Mouse (Mus musculus) spleen, postnatal 14 days (tissue): ENCODE results near the gene Olfr331.
"Not testable (repeated sequence)": the region's sequence is repeated elsewhere in the genome, so short reads cannot be mapped to it uniquely, and the experiment has no call there.

Experiments used
- DNase-seq, 2 experiments: peaks; one replicate each; pipeline ENCODE4 v3.0.0; 2021 to 2022; ENCODE audit warnings: low spot score in 2 of 2

Olfr331 gene

DNA sequence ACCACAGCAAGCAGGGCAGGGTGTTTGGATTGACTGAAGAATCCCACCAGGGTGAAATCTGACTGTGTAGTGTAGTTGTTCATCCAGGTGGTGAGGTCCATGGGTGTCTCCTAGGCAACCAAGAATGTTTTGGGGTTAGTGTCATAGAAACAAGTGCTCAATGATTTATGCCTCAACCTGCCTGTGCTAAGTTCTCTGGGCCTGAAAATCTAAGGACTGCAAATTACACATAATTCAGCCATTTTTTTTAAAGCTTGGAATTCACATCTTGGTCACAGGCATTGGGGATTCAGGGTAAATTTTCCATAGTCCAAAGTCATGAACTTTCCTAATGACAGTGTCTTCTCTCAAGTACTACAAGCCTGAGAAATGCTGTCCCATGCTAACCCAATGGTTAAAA lies at the start of gene Olfr331:
Gene Olfr331, minus strand, starts transcription at position 101 of the 400 bp plus-strand sequence.
- not testable (repeated sequence) for DNase-seq

DNA sequence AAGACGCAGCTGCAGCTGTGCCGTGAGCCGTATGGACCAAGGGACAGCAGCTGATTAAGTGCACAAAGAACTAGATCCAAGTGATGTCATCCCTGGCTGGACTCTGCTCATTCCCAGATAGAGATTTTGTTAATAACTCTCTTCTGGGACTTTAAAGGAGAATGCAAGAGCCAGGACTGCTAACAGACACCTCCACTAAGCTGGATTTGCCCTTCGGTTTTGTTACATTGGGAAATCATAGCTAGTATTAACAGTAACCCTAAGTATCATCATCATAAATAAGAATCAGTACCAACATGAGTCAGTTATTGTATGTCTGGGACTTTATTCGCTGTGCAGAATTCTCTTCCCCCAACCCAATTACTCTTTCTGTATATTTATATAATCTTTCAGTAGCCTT lies 44.0 kb upstream of the Olfr331 start, which contains the start of gene Olfr329-ps:
Gene Olfr329-ps, minus strand, starts transcription at position 101 of the 400 bp plus-strand sequence.
- DNase-seq = no peak

DNA sequence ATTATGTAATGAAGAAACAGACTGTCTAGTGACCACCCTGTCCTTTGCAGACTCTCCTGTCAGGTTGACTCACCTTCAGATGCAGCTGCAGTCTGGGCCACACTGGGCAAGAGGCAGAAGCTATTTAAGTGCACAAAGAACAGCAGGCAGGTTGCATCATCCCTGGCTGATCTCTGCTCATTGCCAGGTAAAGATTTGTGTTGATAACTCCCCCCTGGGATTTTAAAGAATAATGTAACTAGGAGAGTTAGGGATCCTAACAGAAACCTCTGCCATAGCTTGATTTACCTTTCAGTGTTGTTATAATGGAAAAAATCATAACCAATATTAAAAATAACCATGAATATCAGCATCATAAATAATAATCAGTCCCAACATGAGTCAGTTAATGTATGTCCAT lies 32.4 kb upstream of the Olfr331 start, which contains the start of gene Olfr330:
Gene Olfr330, minus strand, starts transcription at position 101 of the 400 bp plus-strand sequence.
- DNase-seq = not testable (repeated sequence)

DNA sequence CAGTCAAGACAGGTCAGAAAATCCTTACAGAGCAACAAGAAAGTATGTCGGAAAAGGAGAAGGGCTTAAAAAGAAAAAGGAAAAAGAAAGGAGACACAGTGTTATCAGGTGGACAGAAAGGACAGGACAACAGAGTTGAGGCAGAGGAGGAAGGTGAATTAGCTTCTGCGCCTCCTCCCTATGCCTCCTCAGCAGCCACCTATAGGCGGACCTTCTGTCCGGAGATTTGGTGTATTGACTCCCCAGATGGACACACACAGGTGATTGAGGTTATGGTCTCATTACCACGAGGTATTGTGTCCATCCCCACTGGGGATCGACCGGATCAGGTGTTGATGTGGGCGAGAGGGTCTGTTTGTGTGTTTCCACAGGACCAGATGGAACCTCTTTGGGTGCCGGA lies 17.4 kb upstream of the Olfr331 start:
- peak; percentile 21 to 23 for DNase-seq

DNA sequence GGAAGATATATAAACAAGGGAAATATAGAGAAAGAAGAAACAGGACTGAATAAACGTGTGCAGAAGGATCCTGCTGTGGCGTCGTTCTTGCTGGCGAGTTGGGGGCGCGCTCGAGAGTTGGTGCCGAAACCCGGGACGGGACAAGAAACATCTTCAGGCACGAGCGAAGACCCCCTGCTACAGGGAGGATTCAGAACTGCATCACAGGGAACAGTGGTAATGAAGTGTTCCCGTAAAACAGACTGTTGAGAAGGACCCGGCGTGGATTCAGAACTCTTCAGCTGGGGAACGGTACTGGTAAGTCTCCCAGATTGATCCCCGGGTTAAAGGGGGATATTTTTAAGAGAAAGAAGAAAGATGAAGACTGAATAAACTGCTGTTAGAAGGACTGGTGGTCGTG lies 16.5 kb upstream of the Olfr331 start:
- peak; percentile 81 to 91 for DNase-seq

DNA sequence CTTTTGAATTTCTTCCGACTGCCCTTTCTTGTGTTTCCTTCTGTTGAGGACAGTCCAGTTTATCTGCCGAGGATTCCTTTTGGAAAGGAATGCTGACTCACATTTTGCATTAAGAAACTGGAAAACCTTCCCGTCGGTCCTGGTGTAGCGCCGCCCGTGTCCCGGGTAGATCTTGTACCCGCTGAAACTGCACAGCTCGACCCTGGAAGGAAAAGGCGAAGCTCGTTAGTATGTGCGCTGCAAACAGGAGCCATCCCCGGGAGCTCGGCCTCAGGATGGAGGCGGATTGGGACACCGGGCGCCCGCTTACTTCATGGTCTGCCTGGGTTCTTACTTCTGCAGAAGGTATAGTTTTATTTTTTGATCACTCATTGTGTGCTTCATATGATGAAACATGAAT lies 6.7 kb upstream of the Olfr331 start:
- DNase-seq = not testable (repeated sequence)

DNA sequence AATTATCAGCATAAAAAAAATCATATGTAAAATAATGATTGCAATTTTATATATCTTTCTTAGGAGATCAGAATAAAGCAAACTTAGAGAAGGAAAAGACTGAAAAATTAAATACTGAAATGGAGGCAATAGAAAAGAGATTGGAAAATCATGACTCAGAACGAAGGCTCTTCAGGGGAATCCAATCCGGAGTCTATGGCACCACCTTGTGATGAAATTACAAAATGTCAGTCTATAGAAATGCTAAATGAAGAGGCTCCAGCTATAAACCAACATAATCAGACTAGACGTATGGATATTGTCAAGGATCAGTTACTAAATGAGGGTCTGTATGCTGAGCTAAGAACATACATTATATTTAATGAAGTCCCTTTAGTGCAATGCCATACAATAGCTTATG lies 3.1 kb downstream of the Olfr331 start:
- DNase-seq = no peak

DNA sequence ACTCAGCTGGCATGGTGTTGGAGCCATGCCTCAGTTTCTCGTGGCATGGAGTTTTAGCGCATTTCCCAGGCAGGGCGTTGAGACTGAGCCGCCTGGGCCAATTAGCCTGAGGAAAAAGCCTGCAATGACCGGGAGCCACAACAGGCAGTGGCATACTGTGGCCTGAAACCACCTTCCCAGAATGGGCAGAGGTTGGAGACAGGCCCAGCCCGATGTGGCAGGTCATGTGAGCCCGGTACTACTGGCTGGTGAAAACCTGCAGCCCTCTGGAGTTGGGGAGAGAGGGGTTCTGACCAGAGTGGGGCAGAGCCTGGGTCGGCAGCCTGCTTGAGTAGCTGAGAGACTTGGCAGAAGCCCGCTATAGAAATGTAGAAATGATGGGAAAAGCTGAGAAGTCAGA lies 3.6 kb downstream of the Olfr331 start:
- DNase-seq = no peak

DNA sequence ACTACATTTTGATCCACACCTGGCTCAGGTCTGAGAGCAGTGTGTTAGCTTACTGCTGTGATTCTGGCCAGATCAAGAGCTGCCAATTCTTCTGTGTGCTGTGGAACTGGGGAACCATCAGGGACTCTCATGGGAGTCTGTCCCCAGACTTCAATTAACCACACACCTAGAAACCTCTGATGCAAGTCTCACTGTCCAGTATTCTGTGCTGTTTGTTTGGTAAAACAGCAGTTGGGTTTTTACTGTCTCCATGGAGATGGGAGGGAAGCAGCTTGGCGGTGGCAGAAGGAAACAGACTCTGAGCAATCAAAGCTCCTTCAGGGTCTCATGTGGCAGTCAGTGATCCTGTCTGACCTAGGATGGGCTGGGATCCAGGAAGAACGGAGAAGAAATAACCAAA lies 9.9 kb downstream of the Olfr331 start, which contains the start of gene Olfr332:
Gene Olfr332, minus strand, starts transcription at position 101 of the 400 bp plus-strand sequence.
- DNase-seq = no peak

DNA sequence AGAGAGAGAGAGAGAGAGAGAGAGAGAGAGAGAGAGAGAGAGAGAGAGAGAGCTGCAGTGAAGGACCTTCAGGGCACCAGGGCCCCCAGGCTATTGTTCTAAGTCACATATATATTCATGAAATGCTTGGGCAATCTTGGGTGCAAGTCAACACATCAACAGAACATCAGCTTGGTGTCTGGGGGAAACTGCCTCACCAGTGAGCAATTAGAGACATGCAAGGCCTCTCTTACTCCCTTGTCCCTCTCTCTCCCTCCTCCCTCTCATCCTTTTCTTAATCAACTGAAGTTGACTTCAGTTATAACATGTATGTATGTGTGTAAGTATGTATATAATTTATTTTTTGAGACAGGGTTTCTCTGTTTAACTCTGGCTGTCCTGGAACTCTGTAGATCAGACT lies 40.2 kb downstream of the Olfr331 start, which contains the start of gene Olfr30:
Gene Olfr30, minus strand, starts transcription at position 101 of the 400 bp plus-strand sequence.
- no peak for DNase-seq

DNA sequence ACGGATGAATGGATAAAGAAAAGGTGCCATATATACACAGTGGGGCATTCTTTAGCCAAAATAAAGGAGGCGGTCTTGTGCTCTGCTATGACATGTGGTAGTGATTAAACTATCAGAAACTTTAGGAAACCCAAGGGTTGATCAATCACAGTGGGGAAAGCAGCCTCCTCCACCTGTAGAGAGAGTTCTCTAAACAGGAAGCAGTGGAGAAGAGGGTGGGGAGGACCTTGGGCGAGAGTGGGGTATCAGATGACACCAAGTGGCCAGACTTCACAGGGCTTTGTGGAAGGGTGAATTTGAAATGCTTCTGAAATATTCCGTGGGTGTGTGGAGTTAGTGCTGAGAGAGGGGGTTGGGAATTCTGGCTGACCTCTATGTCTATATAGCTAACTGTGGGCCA lies 48.8 kb downstream of the Olfr331 start:
- no peak for DNase-seq

DNA sequence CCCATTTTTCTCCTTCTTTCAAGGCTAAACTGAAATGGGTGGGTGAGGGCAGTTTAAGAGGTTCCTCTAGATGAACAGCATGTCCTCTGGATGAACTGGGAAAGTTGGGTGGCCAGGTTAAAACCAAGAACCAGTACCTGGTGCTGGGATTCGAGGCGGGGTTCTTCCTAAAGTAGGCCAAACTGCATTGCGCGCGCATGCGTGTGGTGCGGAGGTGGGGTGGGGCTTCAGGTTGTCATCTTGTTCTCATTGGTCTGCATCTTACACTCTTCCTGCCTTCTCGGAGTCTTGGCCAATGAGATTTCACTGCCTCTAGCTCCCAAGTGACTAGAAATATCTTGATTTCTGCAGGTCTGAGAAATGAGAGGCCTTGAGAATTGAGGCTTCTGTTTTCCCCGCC lies 49.6 kb downstream of the Olfr331 start, which contains the start of gene Lypd9:
Gene Lypd9, minus strand, starts transcription at position 165 of the 400 bp plus-strand sequence.
- no peak for DNase-seq
